Mouse (Mus musculus) embryonic facial prominence, embryonic 11.5 days (tissue): ENCODE data around the gene Slc4a4. TPM values are rescaled to one million over a fixed set of nuclear protein-coding genes. Genes with fewer than 3 reads are reported as not detected.
A peak's percentile ranks its signal among the peaks of the same experiment; 100 is the strongest.

ENCODE experiments used
- ATAC-seq: fragments of 200-750 bp; cut with Nextera tagmentation; replicated peaks from 2 replicates; pipeline ENCODE4 v1.8.0; 2017; ENCODE audit warnings: low read depth; ENCODE audit not compliant: insufficient number of reproducible peaks, low FRiP score, low TSS enrichment
- DNase-seq: peaks from one replicate; pipeline ENCODE4 v3.0.0-alpha.2; 2015; ENCODE audit warnings: low spot score
- H3K27ac ChIP-seq: fragments of 300-500 bp; sonication (generic); replicated peaks from 2 replicates; pipeline ENCODE4 v1.5.1; 2014; ENCODE audit warnings: mild to moderate bottlenecking, low read depth, low read length, control low read depth
- H3K27me3 ChIP-seq: fragments of 300-500 bp; sonication (generic); 2 replicates; pipeline ENCODE4 v1.6.1; 2014; ENCODE audit warnings: mild to moderate bottlenecking, low read length, moderate library complexity, mixed read lengths; ENCODE audit not compliant: control insufficient read depth, insufficient read depth
- H3K36me3 ChIP-seq: fragments of 300-500 bp; sonication (generic); replicated peaks from 2 replicates; pipeline ENCODE4 v1.6.1; 2014; ENCODE audit warnings: low read depth, mild to moderate bottlenecking, low read length, moderate library complexity, mixed read lengths; ENCODE audit not compliant: control insufficient read depth, insufficient read depth
- H3K4me1 ChIP-seq: fragments of 300-500 bp; sonication (generic); 2 replicates; pipeline ENCODE4 v1.6.1; 2014; ENCODE audit warnings: low read length, mixed read lengths; ENCODE audit not compliant: control insufficient read depth, insufficient read depth
- H3K4me2 ChIP-seq: fragments of 300-500 bp; sonication (generic); 2 replicates; pipeline ENCODE4 v1.6.1; 2014; ENCODE audit warnings: low read depth, mild to moderate bottlenecking, control low read depth, low read length, moderate library complexity
- H3K4me3 ChIP-seq: fragments of 300-500 bp; sonication (generic); 2 replicates; pipeline ENCODE4 v1.5.1; 2014; ENCODE audit warnings: low read depth, low read length, control low read depth
- H3K9ac ChIP-seq: fragments of 300-500 bp; sonication (generic); replicated peaks from 2 replicates; pipeline ENCODE4 v1.6.1; 2014; ENCODE audit warnings: mild to moderate bottlenecking, control low read depth, low read length
- H3K9me3 ChIP-seq: fragments of 300-500 bp; sonication (generic); replicated peaks from 2 replicates; pipeline ENCODE4 v1.6.1; 2016; ENCODE audit warnings: mild to moderate bottlenecking, low read length, inconsistent platforms, mixed read lengths; ENCODE audit not compliant: control insufficient read depth
- WGBS: fragments of 180-500 bp; shearing (Covaris S2); extraction: QIAGEN DNeasy Blood & Tissue Kit; methylation state at CpG from one replicate; pipeline ENCODE4 v1.1.7; 2014; 5-methylcytosine and 5-hydroxymethylcytosine counted together
- polyA plus RNA-seq: library from polyadenylated mRNA; unstranded; fragments of >200 nt; fragmentation: Nextera tagmentation; extraction: Ambion mirVana; gene quantifications from 2 replicates; pipeline ENCODE4 v1.2.1, GENCODE M21; 2014

The Slc4a4 gene
- polyA plus RNA-seq: 1.5 and 1.6 TPM in 2 replicates

DNA sequence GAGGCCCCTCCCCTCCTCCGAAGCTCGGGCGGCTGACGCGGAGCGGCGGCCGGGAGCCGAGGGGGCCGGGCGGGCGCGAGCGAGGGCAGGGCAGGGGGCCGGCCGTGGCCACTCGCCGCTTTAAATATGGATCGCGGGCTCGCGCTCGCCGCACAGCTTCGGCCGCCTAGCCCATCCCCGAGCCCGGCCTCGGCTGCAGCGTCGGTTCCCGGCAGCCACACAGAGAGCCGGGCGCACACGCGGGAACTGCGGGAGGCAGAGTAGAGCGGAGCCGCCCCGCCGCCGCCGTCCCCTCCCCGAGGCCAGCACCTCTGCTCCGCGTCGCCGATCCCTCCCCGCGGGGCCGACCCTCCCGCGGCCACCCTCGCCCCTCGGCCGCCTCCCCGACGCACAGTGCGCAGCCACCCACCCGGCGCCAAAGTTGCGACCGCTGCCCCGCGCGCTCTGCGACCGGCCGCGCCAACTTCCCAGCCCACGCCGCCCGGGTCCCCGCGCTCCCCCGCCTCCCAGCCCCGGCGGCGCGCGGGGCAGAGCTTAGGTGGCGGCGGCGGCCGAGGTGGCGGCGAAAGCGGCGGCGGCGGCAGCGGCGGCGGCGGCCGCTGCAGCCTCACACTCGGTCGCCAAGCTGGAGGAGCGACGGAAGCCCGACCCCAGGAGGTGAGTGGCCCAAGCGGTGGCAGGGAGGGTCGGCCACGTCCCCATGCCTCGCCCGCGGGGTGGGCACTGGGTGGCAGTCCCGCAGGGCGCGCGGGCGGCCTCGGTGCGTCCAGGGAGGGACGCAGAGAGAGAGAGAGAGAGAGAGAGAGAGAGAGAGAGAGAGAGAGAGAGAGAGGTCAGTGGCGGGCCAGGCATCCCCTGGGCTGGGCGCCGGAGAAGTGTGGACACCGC lies at the start of gene Slc4a4:
Gene Slc4a4, plus strand, starts transcription at position 151 of the 888 bp plus-strand sequence.
- WGBS: 1% methylated on average over 64 of the region's 119 CpGs
- DNase-seq (peak; percentile 69), ATAC-seq (peak; percentile 86)
- no peaks in the 10 kb centered on the region for H3K36me3 ChIP-seq
- H3K4me3 ChIP-seq: peak within 1 kb of the TSS; percentile 85
- peak within 1 kb of the TSS; percentile 78 for H3K9ac ChIP-seq
- H3K9me3 ChIP-seq: no peaks in the 10 kb centered on the region
- H3K27me3 ChIP-seq: no peaks in the 10 kb centered on the region
- no peaks in the 10 kb centered on the region for H3K4me1 ChIP-seq
- peak within 1 kb of the TSS; percentile 86 for H3K4me2 ChIP-seq
- no peak within 1 kb of the TSS for H3K27ac ChIP-seq

- ATAC-seq (no peak), DNase-seq (no peak)
- H3K4me2 ChIP-seq: no peak overlapping the region
- no peak overlapping the region for H3K9ac ChIP-seq
- WGBS: 65% methylated on average over 5 of the region's 5 CpGs
- H3K4me1 ChIP-seq: no peaks in the 10 kb centered on the region
- H3K36me3 ChIP-seq: no peaks in the 10 kb centered on the region
- H3K4me3 ChIP-seq: no peak overlapping the region
- no peak overlapping the region for H3K27ac ChIP-seq
- no peaks in the 10 kb centered on the region for H3K9me3 ChIP-seq
- no peaks in the 10 kb centered on the region for H3K27me3 ChIP-seq
These were observed 46.4 kb upstream of the Slc4a4 start for GRCm38 (mm10) chr5:88840080-88840798.

DNA sequence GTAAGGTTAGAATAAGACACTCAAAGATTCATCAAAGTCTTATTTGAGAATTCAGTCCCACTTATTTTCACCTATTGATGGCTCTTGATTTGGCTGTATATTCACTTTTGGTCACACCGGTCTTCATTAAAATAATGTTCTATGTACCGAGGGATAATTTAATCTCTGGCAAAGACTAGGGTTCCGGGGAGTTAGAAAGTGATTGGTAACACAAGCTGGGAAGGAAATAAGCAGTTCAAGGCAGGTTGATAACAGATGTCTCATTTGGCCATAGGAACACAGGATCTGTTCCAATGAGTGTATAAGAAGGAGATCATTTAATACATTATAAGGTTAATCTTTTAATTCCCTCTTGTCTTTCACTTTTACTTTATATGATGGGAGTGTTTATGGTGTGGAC lies 29.3 kb upstream of the Slc4a4 start:
- Histone ChIP-seq H3K4me1 (no peaks in the 10 kb centered on the region), H3K36me3 (no peaks in the 10 kb centered on the region; the same call in 1 of the 2 replicates), H3K4me3 (no peak overlapping the region), H3K4me2 (no peak overlapping the region), H3K9me3 (no peaks in the 10 kb centered on the region), H3K9ac (no peak overlapping the region), H3K27me3 (no peaks in the 10 kb centered on the region), H3K27ac (no peak overlapping the region)
- no peak for ATAC-seq
- DNase-seq: no peak
- 93% methylated on average over 3 of the region's 3 CpGs for WGBS

- no peaks in the 10 kb centered on the region for H3K27me3 ChIP-seq
- WGBS: 88% methylated on average over 4 of the region's 4 CpGs
- H3K9me3 ChIP-seq: no peaks in the 10 kb centered on the region
- H3K4me1 ChIP-seq: no peaks in the 10 kb centered on the region
- ATAC-seq (no peak), DNase-seq (no peak)
- no peak overlapping the region for H3K27ac ChIP-seq
- no peak overlapping the region for H3K4me3 ChIP-seq
- H3K9ac ChIP-seq: no peak overlapping the region
- H3K36me3 ChIP-seq: no peaks in the 10 kb centered on the region; the same call in 1 of the 2 replicates
- no peak overlapping the region for H3K4me2 ChIP-seq
These were observed 28.8 kb upstream of the Slc4a4 start for GRCm38 (mm10) chr5:88857801-88858200.

GRCm38 (mm10) chr5:88858226-88858625 lies 28.4 kb upstream of the Slc4a4 start:
- ATAC-seq (no peak), DNase-seq (no peak)

DNA sequence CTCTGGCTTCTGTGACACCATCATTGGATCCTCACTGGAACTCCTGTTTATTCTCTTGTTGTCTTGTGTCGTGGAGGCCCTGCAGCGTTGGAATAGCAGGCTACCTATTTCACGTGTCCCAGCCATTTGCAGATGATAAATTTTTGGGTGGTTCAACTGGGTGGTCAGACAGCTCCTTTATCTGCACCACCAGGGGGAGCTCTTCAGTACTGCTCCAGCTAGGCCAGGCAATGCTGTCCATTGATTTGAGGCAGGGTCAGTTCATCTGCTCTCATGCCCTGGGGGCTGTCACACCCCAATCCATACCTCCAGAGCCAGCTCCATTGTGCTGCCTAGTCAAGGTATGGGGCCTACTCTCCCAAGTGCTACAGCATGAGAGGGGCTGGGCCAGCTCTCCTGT lies 24.5 kb upstream of the Slc4a4 start:
- no peak overlapping the region for H3K27ac ChIP-seq
- DNase-seq (peak; percentile 17), ATAC-seq (no peak)
- WGBS: 78% methylated on average over 3 of the region's 3 CpGs
- no peaks in the 10 kb centered on the region for H3K27me3 ChIP-seq
- H3K9ac ChIP-seq: no peak overlapping the region
- H3K36me3 ChIP-seq: no peaks in the 10 kb centered on the region; the same call in 1 of the 2 replicates
- H3K9me3 ChIP-seq: no peaks in the 10 kb centered on the region
- no peak overlapping the region for H3K4me2 ChIP-seq
- no peaks in the 10 kb centered on the region for H3K4me1 ChIP-seq
- H3K4me3 ChIP-seq: no peak overlapping the region

More at GRCm38 (mm10) chr5:88858226-88858625, 28.4 kb upstream of the Slc4a4 start:
- no peak overlapping the region for H3K4me3 ChIP-seq
- no peaks in the 10 kb centered on the region for H3K9me3 ChIP-seq
- H3K9ac ChIP-seq: no peak overlapping the region
- no peak overlapping the region for H3K27ac ChIP-seq
- WGBS: 85% methylated on average over 4 of the region's 4 CpGs
- H3K4me2 ChIP-seq: no peak overlapping the region
- H3K4me1 ChIP-seq: no peaks in the 10 kb centered on the region
- H3K27me3 ChIP-seq: no peaks in the 10 kb centered on the region
- no peaks in the 10 kb centered on the region; the same call in 1 of the 2 replicates for H3K36me3 ChIP-seq

DNA sequence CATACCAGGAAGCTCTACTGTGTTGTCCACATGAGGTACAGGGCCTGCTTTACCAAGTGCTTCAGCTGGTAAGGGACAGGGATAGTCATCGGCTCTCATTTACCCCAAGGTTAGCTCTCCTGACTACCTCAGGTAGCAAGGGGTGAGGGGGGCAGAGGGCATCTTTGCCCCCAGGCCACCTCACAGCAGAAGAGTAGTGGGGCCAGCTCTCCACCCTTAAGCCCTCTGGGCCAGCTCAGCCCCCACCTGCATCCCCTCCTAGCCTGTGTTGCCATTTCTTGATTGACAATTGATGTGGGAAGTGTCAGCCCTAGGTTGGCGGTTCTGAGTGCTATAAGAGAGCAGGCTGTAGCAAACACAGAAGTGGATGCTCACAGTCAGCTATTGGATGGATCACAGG lies 23.8 kb upstream of the Slc4a4 start:
- H3K4me2 ChIP-seq: no peak overlapping the region
- ATAC-seq (no peak), DNase-seq (no peak)
- H3K27ac ChIP-seq: no peak overlapping the region
- H3K27me3 ChIP-seq: no peaks in the 10 kb centered on the region
- H3K4me1 ChIP-seq: no peaks in the 10 kb centered on the region
- 94% methylated on average over 2 of the region's 2 CpGs for WGBS
- H3K9me3 ChIP-seq: no peaks in the 10 kb centered on the region
- H3K4me3 ChIP-seq: no peak overlapping the region
- no peak overlapping the region for H3K9ac ChIP-seq
- H3K36me3 ChIP-seq: no peaks in the 10 kb centered on the region; the same call in 1 of the 2 replicates

DNA sequence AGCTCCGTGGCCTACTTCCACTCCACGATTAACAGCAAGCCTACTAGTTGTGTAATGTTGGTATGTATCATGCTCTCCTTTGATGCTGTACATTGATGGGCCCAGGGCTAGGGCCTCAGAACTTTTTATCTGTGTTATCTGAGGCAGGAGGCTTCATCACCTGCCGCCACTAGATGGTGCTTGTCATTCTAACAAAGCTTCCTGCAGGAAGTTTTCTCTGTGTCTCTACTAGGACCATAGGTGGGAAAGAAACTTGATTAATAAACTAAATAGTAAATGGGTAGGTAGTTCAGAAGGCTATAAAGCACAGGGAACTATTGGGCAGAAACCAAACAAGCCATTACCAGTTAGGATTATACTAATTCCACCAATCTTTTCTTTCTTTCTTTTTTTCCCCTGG lies 2.5 kb upstream of the Slc4a4 start:
- no peaks in the 10 kb centered on the region for H3K36me3 ChIP-seq
- H3K9me3 ChIP-seq: no peaks in the 10 kb centered on the region
- DNase-seq: peak; percentile 67
- ATAC-seq: no peak
- no peaks in the 10 kb centered on the region for H3K27me3 ChIP-seq
- 22% methylated on average over 3 of the region's 3 CpGs for WGBS
- no peak overlapping the region for H3K27ac ChIP-seq
- H3K9ac ChIP-seq: no peak overlapping the region
- H3K4me3 ChIP-seq: no peak overlapping the region
- no peak overlapping the region for H3K4me2 ChIP-seq
- no peaks in the 10 kb centered on the region for H3K4me1 ChIP-seq
